ENCODE assay signal across 9 mouse cellular contexts in genomic region chr12:77597627-77598333, GRCm38 (mm10).
DNase-seq lines count a peak whose midpoint lies in the region; ATAC-seq and TF ChIP-seq lines count a peak whose summit lies in the region.
"Had no signal": no experiment of that assay in that cellular context is flagged by ENCODE, and none has a peak within 500 bp of the region (broad histone marks: within the 10 kb centered on the region; RNA-seq: fewer than 3 reads in every experiment).

No protein-coding gene starts in this region.

- no peak for TF ChIP-seq EP300 in lung, postnatal 0 days (IDR thresholded peaks at IDR 0.05)

- no peak overlapping the region for H3K27ac ChIP-seq in liver, embryonic 12.5 days
- H3K27ac ChIP-seq in forebrain, embryonic 12.5 days, result peak overlapping the region; percentile 46; the same call in 1 of the 2 replicates
- peak overlapping the region; percentile 3; the same call in 1 of the 2 replicates for H3K27ac ChIP-seq in hindbrain, embryonic 14.5 days
- H3K27ac ChIP-seq in lung, postnatal 0 days (ENCODE audit: low read length), result no peak overlapping the region
- H3K27ac ChIP-seq: neural tube, embryonic 13.5 days had no signal

- H3K27me3 ChIP-seq in liver, embryonic 12.5 days (replicated peaks), result no peaks in the 10 kb centered on the region
- no peaks in the 10 kb centered on the region for H3K27me3 ChIP-seq in forebrain, embryonic 12.5 days
- no peaks in the 10 kb centered on the region for H3K27me3 ChIP-seq in hindbrain, embryonic 14.5 days (ENCODE audit: control insufficient read depth, insufficient read depth, low read length)
- no peaks in the 10 kb centered on the region for H3K27me3 ChIP-seq in lung, postnatal 0 days (replicated peaks; ENCODE audit: insufficient read depth, low read length)
- H3K27me3 ChIP-seq: neural tube, embryonic 13.5 days had no signal

- H3K9me3 ChIP-seq in liver, embryonic 12.5 days (replicated peaks), result no peaks in the 10 kb centered on the region
- no peaks in the 10 kb centered on the region for H3K9me3 ChIP-seq in forebrain, embryonic 12.5 days
- no peaks in the 10 kb centered on the region for H3K9me3 ChIP-seq in hindbrain, embryonic 14.5 days (ENCODE audit: control insufficient read depth, low read length)
- no peaks in the 10 kb centered on the region for H3K9me3 ChIP-seq in lung, postnatal 0 days (ENCODE audit: low read length)
- H3K9me3 ChIP-seq: neural tube, embryonic 13.5 days had no signal

- no peaks in the 10 kb centered on the region for H3K36me3 ChIP-seq in liver, embryonic 12.5 days
- H3K36me3 ChIP-seq in forebrain, embryonic 12.5 days (replicated peaks), result no peaks in the 10 kb centered on the region
- H3K36me3 ChIP-seq in hindbrain, embryonic 14.5 days (replicated peaks; ENCODE audit: control insufficient read depth, insufficient read depth), result no peaks in the 10 kb centered on the region
- H3K36me3 ChIP-seq in lung, postnatal 0 days (ENCODE audit: insufficient read depth, low read length), result no peaks in the 10 kb centered on the region
- H3K36me3 ChIP-seq: neural tube, embryonic 13.5 days had no signal

- H3K9ac ChIP-seq in liver, embryonic 12.5 days, result no peak overlapping the region
- H3K9ac ChIP-seq in forebrain, embryonic 12.5 days, result no peak overlapping the region
- H3K9ac ChIP-seq in hindbrain, embryonic 14.5 days, result no peak overlapping the region
- no peak overlapping the region for H3K9ac ChIP-seq in lung, postnatal 0 days (replicated peaks; ENCODE audit: low read depth)
- H3K9ac ChIP-seq: neural tube, embryonic 13.5 days had no signal

- WGBS in liver, embryonic 12.5 days (ENCODE audit: insufficient replicate concordance), result 45% methylated on average over 3 of the region's 3 CpGs
- 35% methylated on average over 3 of the region's 3 CpGs for WGBS in forebrain, embryonic 12.5 days
- WGBS in hindbrain, embryonic 14.5 days, result 29% methylated on average over 3 of the region's 3 CpGs
- WGBS in lung, postnatal 0 days, result 29% methylated on average over 3 of the region's 3 CpGs

- H3K4me1 ChIP-seq in liver, embryonic 12.5 days, result no peaks in the 10 kb centered on the region
- H3K4me1 ChIP-seq in forebrain, embryonic 12.5 days, result peaks cover 13% of the 10 kb centered on the region; the same call in 1 of the 2 replicates
- peaks cover 9% of the 10 kb centered on the region; the same call in 1 of the 2 replicates for H3K4me1 ChIP-seq in hindbrain, embryonic 14.5 days (replicated peaks; ENCODE audit: control insufficient read depth, insufficient read depth, low read length)
- H3K4me1 ChIP-seq in lung, postnatal 0 days (ENCODE audit: insufficient read depth, low read depth, low read length), result no peaks in the 10 kb centered on the region

- no peak for TF ChIP-seq CTCF in lung, postnatal 0 days (IDR thresholded peaks at IDR 0.05)

- no peak overlapping the region for H3K4me3 ChIP-seq in liver, embryonic 12.5 days
- no peak overlapping the region for H3K4me3 ChIP-seq in forebrain, embryonic 12.5 days (replicated peaks)
- H3K4me3 ChIP-seq in hindbrain, embryonic 14.5 days (replicated peaks; ENCODE audit: low read length), result no peak overlapping the region
- no peak overlapping the region for H3K4me3 ChIP-seq in lung, postnatal 0 days (ENCODE audit: low read depth, low read length)
- H3K4me3 ChIP-seq: neural tube, embryonic 13.5 days had no signal

- DNase-seq in liver, result peak; percentile 10
- DNase-seq in hindbrain, embryonic 14.5 days (ENCODE audit: low spot score), result no peak
- DNase-seq in lung, postnatal 0 days (ENCODE audit: low spot score), result peak; percentile 48
- no peak for DNase-seq in thymus, adult 18-20 months
- DNase-seq in layer of hippocampus, adult 11-12 months (ENCODE audit: low spot score), result no peak

- H3K4me2 ChIP-seq in liver, embryonic 12.5 days, result no peak overlapping the region
- H3K4me2 ChIP-seq in forebrain, embryonic 12.5 days, result no peak overlapping the region
- no peak overlapping the region for H3K4me2 ChIP-seq in hindbrain, embryonic 14.5 days (replicated peaks)
- H3K4me2 ChIP-seq in lung, postnatal 0 days (replicated peaks; ENCODE audit: low read depth, low read length), result no peak overlapping the region
- H3K4me2 ChIP-seq: neural tube, embryonic 13.5 days had no signal

- no peak for ATAC-seq in liver, embryonic 12.5 days
- ATAC-seq in forebrain, embryonic 12.5 days (ENCODE audit: low FRiP score), result peak; percentile 33; the same call in 1 of the 2 replicates
- ATAC-seq in hindbrain, embryonic 14.5 days (ENCODE audit: low FRiP score), result peak; percentile 52; the same call in 1 of the 2 replicates
- ATAC-seq in lung, postnatal 0 days, result peak; percentile 61
- ATAC-seq in erythroid progenitor cell, adult 5-6 weeks (replicated peaks; ENCODE audit: low FRiP score, poor library complexity, severe bottlenecking), result no peak

Comparison
In these comparisons a context has a peak if more than half of its experiments do, and no peak if none do; other contexts are left out.
1. DNase-seq: peak in liver (single experiment) and lung, postnatal 0 days (single experiment); none in hindbrain, embryonic 14.5 days (single experiment), thymus, adult 18-20 months (0 of 2) and layer of hippocampus, adult 11-12 months (single experiment).
2. ATAC-seq: peak in forebrain, embryonic 12.5 days (single experiment), hindbrain, embryonic 14.5 days (single experiment) and lung, postnatal 0 days (single experiment); none in liver, embryonic 12.5 days (single experiment) and erythroid progenitor cell, adult 5-6 weeks (single experiment).
3. H3K27ac ChIP-seq: peak in forebrain, embryonic 12.5 days (single experiment) and hindbrain, embryonic 14.5 days (single experiment); none in liver, embryonic 12.5 days (single experiment) and lung, postnatal 0 days (single experiment).